Mouse (Mus musculus) intestine, embryonic 15.5 days (tissue): Measurements from ENCODE around the gene 9430015G10Rik. TPM values are rescaled to one million over a fixed set of nuclear protein-coding genes. Genes with fewer than 3 reads are reported as not detected.

ENCODE experiments used
- ATAC-seq: fragments of 200-750 bp; cut with Nextera tagmentation; 2 replicates; pipeline ENCODE4 v1.8.0; 2017; ENCODE audit warnings: moderate TSS enrichment, moderate library complexity
- H3K27ac ChIP-seq: fragments of 300-500 bp; sonication (generic); 2 replicates; pipeline ENCODE4 v1.5.1; 2015; ENCODE audit warnings: mild to moderate bottlenecking, inconsistent platforms
- H3K27me3 ChIP-seq: fragments of 300-500 bp; sonication (generic); replicated peaks from 2 replicates; pipeline ENCODE4 v1.6.1; 2015; ENCODE audit warnings: inconsistent platforms
- H3K36me3 ChIP-seq: fragments of 300-500 bp; sonication (generic); 2 replicates; pipeline ENCODE4 v1.6.1; 2015; ENCODE audit warnings: inconsistent platforms
- H3K4me1 ChIP-seq: fragments of 300-500 bp; sonication (generic); replicated peaks from 2 replicates; pipeline ENCODE4 v1.6.1; 2015; ENCODE audit warnings: inconsistent platforms
- H3K4me2 ChIP-seq: fragments of 300-500 bp; sonication (generic); replicated peaks from 2 replicates; pipeline ENCODE4 v1.6.1; 2015; ENCODE audit warnings: mild to moderate bottlenecking, inconsistent platforms
- H3K4me3 ChIP-seq: fragments of 300-500 bp; sonication (generic); replicated peaks from 2 replicates; pipeline ENCODE4 v1.5.1; 2015; ENCODE audit warnings: inconsistent platforms
- H3K9ac ChIP-seq: fragments of 300-500 bp; sonication (generic); 2 replicates; pipeline ENCODE4 v1.6.1; 2015; ENCODE audit warnings: inconsistent platforms
- H3K9me3 ChIP-seq: fragments of 300-500 bp; sonication (generic); 2 replicates; pipeline ENCODE4 v1.6.1; 2016; ENCODE audit warnings: inconsistent platforms
- WGBS: fragments of 180-500 bp; shearing (Covaris S2); methylation state at CpG from one replicate; pipeline ENCODE4 v1.1.7; 2015; 5-methylcytosine and 5-hydroxymethylcytosine counted together
- polyA plus RNA-seq: library from polyadenylated mRNA; unstranded; fragments of >200 nt; fragmentation: Nextera tagmentation; extraction: Ambion mirVana; gene quantifications from 2 replicates; pipeline ENCODE4 v1.2.1, GENCODE M21; 2015

Gene 9430015G10Rik
- polyA plus RNA-seq, 1 experiment from 2014 or later, result 22.2 TPM

DNA sequence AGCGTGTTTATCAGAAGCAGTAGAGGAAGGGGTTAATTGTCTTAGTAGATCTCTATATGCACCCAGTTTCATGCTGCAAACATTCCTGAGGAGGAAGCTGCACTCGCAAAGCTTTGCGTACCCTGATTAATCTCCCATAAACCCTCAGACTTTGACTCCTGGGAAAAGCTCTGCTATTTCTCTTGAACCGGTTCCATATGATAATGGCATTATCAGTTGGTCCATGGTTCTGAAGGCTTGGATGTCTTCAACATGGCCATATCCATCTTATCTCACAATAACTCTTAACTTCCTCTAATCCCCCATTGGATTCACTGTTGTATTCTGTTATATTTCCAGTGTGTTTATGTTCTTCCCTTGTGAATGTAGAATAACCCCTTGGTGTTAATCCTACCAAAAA lies 6.4 kb upstream of the 9430015G10Rik start:
- Histone ChIP-seq H3K9ac (no peak overlapping the region), H3K9me3 (no peaks in the 10 kb centered on the region), H3K4me3 (no peak overlapping the region), H3K4me2 (no peak overlapping the region), H3K4me1 (no peaks in the 10 kb centered on the region), H3K36me3 (no peaks in the 10 kb centered on the region), H3K27me3 (no peaks in the 10 kb centered on the region), H3K27ac (no peak overlapping the region)
- 56% methylated on average over 4 of the region's 4 CpGs for WGBS
- ATAC-seq, result peak; percentile 18; the same call in 1 of the 2 replicates

DNA sequence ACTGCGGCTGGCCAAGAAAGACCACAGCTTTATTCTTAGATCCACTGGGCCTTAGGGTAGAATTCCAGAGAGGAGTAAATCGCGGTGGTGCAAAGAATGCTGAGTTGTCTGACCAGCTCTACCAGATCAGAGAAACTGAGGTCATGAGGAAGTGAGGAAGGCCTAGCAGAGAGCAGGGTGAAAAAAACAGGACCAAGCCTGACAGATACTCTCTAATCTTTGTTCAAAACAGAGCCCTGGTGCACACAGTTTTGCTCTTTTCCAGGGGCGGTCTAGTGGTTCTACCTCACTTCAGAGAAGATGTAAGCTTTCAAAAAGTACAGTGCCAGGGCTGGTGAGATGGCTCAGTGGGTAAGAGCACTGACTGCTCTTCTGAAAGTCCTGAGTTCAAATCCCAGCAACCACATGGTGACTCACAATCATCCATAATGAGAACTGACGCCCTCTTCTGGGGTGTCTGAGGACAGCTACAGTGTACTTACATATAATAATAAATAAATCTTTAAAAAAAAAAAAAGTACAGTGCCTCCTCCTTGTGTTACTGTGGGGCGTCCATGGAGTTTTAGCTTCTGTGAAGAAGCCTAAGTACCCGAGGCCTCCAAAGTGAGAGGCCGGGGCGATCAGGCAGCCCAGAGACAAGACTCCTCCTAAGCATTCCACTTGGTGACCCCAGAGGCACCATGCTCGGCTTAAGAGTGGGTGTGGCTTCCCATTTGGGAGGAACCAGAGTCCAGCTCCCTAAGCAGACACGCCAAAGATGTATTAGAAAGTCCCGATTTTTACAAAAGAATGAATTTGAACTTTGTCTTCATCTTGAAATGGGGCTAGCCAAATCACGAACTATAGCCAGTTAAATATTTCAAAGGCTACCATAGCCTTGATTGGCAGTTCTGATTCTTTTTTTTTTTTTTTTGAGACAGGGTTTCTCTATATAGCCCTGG lies 906 bp upstream of the 9430015G10Rik start:
- Histone ChIP-seq H3K4me3 (peak overlapping the region; percentile 93), H3K27me3 (no peaks in the 10 kb centered on the region), H3K9ac (peak overlapping the region; percentile 59), H3K36me3 (no peaks in the 10 kb centered on the region), H3K4me1 (no peaks in the 10 kb centered on the region), H3K4me2 (peak overlapping the region; percentile 74), H3K9me3 (no peaks in the 10 kb centered on the region), H3K27ac (peak overlapping the region; percentile 83)
- WGBS, result 20% methylated on average over 13 of the region's 13 CpGs
- ATAC-seq, result peak; percentile 75

DNA sequence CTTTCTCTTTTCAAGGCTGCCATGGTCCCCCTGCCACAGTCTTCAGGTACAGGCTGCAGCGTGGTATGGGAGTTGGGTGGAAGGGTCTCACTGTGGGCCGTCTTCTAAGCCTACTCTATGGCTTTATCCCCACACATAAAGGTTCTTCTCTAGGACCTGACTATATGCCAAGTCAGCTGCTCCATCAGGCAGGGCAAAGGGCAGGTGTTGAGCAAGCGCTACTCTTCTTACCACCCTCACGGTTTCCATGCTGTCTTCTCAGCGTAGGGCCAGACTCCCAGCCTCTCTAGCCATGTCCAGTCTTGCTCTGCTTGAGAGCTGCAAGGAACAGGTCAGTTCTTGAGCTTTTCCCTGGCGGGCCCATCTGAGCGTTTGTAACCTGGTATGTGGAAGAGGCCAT lies 14.3 kb downstream of the 9430015G10Rik start:
- 93% methylated on average over 7 of the region's 7 CpGs for WGBS
- Histone ChIP-seq H3K4me1 (no peaks in the 10 kb centered on the region), H3K27ac (no peak overlapping the region), H3K9me3 (no peaks in the 10 kb centered on the region), H3K27me3 (no peaks in the 10 kb centered on the region), H3K4me3 (no peak overlapping the region), H3K4me2 (no peak overlapping the region), H3K36me3 (peaks cover 23% of the 10 kb centered on the region), H3K9ac (no peak overlapping the region)
- no peak for ATAC-seq

DNA sequence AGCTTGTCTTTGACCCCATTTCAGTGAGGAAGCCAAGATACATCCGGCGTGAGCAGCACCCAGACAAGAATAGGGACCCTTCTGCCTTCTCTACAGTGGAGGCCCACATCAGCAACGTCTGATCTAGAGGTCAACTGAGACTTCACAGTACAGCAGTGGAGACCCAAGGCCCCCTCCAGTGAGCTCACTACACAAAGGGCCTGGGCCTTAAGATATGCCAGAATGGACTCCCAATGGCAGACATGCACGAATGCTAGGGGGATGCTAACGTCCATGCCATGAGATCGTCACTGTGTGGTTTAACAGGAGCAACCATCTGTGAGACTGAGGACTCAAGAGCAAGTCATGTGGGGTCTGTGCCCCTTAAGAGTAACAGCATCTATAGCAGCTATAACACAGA lies 15.6 kb downstream of the 9430015G10Rik start:
- Histone ChIP-seq H3K27me3 (no peaks in the 10 kb centered on the region), H3K9ac (no peak overlapping the region), H3K36me3 (peaks cover 15% of the 10 kb centered on the region), H3K4me2 (no peak overlapping the region), H3K4me3 (no peak overlapping the region), H3K4me1 (no peaks in the 10 kb centered on the region), H3K9me3 (no peaks in the 10 kb centered on the region), H3K27ac (no peak overlapping the region)
- 95% methylated on average over 6 of the region's 6 CpGs for WGBS
- no peak for ATAC-seq

DNA sequence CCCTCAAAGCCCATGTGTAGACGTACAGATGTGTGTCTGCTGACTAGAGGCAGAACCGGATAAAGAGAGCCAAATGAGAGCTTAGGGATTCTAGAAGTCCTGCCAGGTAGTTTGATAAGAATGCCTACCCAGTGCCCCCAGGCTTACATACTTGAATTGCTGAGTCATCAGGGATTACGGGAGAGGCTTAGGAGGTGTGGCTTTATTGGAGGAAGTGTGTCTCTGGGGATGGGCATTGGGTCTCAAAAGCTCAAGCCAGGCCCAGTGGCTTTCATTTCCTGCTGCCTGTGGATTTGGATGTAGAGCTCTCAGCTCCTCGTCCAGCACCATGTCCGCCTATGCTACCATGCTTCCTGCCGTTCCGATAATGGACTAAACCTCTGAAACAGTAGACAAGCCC lies 17.1 kb downstream of the 9430015G10Rik start:
- Histone ChIP-seq H3K9me3 (no peaks in the 10 kb centered on the region), H3K27ac (no peak overlapping the region), H3K9ac (no peak overlapping the region), H3K4me3 (no peak overlapping the region), H3K36me3 (peaks cover 15% of the 10 kb centered on the region), H3K27me3 (no peaks in the 10 kb centered on the region), H3K4me1 (no peaks in the 10 kb centered on the region), H3K4me2 (no peak overlapping the region)
- WGBS, result 83% methylated on average over 7 of the region's 7 CpGs
- ATAC-seq, result no peak

DNA sequence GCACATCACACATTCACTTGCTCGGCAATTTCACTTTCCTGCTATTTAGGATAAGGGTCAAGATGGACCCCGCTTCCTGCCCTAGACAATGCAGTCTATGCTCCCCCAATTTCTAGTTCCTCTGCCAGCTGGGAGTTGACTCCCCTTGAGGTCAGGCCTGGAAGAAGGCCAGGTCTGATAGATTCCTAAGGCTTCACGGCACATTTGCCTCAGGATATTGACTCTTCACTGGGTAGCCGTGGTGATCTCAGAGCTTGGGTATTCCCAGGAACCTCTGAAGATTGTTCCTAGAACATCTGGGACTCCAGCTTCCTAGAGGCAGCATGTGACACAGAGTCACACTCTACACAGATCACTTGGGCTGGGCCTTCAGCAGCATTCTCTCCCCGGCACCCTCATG lies 19.0 kb downstream of the 9430015G10Rik start:
- Histone ChIP-seq H3K9ac (no peak overlapping the region), H3K27me3 (no peaks in the 10 kb centered on the region), H3K36me3 (peaks cover 13% of the 10 kb centered on the region), H3K4me2 (no peak overlapping the region), H3K9me3 (no peaks in the 10 kb centered on the region), H3K27ac (no peak overlapping the region), H3K4me3 (no peak overlapping the region), H3K4me1 (peaks cover 2% of the 10 kb centered on the region; the same call in 1 of the 2 replicates)
- 77% methylated on average over 5 of the region's 5 CpGs for WGBS
- no peak for ATAC-seq

DNA sequence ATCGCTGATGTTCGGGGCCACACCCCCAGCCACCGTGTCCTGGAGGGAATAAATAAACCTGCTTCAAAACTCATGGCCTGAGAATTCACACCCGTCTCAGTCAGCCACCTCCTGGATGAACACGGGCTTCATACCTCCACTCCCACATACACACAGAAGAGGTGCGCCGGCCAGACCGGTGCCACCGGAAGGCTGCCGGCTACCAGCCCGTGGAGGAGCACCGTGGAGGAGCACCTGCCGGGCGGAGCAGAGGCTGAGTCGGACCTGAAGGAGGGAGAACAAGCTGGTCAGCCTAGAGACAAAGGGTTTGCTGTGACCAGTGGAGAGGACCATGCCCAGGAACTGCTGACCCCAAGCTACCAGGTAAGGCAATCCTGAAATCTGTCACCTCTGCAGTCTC lies 20.7 kb downstream of the 9430015G10Rik start, which contains the start of gene Rnf223:
Rnf223 (plus strand) TSS at position 78 of the 400 bp plus-strand sequence.
- H3K36me3 ChIP-seq, result peaks cover 4% of the 10 kb centered on the region; the same call in 1 of the 2 replicates
- peaks cover 4% of the 10 kb centered on the region; the same call in 1 of the 2 replicates for H3K4me1 ChIP-seq
- no peak within 1 kb of the TSS for H3K4me3 ChIP-seq
- H3K4me2 ChIP-seq, result no peak within 1 kb of the TSS
- 69% methylated on average over 15 of the region's 15 CpGs for WGBS
- no peak for ATAC-seq
- no peak within 1 kb of the TSS for H3K27ac ChIP-seq
- H3K9me3 ChIP-seq, result no peaks in the 10 kb centered on the region
- H3K27me3 ChIP-seq, result no peaks in the 10 kb centered on the region
- no peak within 1 kb of the TSS for H3K9ac ChIP-seq

DNA sequence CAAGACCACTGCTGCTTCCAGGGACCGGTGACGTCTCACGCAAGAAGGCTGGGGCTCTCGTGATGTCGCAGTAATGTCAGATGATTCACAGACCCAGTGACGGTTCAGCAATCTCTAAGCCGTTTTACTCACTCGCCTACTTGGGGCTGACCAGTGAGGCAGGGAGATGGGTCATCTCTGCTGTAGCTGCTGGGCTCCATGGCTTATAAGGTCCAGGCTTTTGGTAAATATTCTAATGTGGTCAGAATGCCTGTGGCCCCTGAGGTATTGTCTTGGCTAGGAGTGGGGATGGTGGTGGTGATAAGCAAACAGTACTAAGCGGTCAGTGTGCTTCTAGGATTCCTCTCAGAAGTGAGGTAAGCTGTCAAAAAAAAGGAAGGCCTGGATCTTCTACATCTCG lies 21.2 kb downstream of the 9430015G10Rik start:
- no peaks in the 10 kb centered on the region for H3K27me3 ChIP-seq
- H3K4me2 ChIP-seq, result no peak overlapping the region
- H3K9ac ChIP-seq, result no peak overlapping the region
- H3K27ac ChIP-seq, result no peak overlapping the region
- H3K4me3 ChIP-seq, result no peak overlapping the region
- peaks cover 4% of the 10 kb centered on the region; the same call in 1 of the 2 replicates for H3K4me1 ChIP-seq
- peaks cover 4% of the 10 kb centered on the region; the same call in 1 of the 2 replicates for H3K36me3 ChIP-seq
- no peaks in the 10 kb centered on the region for H3K9me3 ChIP-seq
- 85% methylated on average over 10 of the region's 10 CpGs for WGBS
- ATAC-seq, result no peak

DNA sequence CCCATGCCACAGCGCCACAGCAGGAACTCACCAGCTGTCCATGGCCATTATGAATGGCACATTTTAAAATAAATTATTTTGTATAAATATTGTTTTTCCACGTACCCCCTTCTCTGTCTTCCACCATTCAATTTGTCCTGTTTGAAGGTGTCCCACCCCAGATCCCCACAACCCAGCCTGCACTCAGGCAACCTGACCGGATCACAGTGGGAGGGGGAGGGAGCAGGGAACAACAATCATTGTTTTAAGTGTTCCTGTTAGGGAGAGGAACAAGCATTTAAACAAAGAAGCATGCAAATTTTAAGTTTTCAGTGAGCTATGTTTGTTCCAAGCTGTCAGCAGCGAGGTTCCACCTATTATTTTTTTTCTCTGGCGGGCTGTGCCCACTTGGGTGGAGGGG lies 23.6 kb downstream of the 9430015G10Rik start:
- Histone ChIP-seq H3K36me3 (no peaks in the 10 kb centered on the region), H3K27me3 (no peaks in the 10 kb centered on the region), H3K9ac (no peak overlapping the region), H3K9me3 (no peaks in the 10 kb centered on the region), H3K4me3 (no peak overlapping the region), H3K4me1 (peaks cover 4% of the 10 kb centered on the region; the same call in 1 of the 2 replicates), H3K4me2 (no peak overlapping the region), H3K27ac (no peak overlapping the region)
- ATAC-seq, result no peak
- 65% methylated on average over 5 of the region's 5 CpGs for WGBS

DNA sequence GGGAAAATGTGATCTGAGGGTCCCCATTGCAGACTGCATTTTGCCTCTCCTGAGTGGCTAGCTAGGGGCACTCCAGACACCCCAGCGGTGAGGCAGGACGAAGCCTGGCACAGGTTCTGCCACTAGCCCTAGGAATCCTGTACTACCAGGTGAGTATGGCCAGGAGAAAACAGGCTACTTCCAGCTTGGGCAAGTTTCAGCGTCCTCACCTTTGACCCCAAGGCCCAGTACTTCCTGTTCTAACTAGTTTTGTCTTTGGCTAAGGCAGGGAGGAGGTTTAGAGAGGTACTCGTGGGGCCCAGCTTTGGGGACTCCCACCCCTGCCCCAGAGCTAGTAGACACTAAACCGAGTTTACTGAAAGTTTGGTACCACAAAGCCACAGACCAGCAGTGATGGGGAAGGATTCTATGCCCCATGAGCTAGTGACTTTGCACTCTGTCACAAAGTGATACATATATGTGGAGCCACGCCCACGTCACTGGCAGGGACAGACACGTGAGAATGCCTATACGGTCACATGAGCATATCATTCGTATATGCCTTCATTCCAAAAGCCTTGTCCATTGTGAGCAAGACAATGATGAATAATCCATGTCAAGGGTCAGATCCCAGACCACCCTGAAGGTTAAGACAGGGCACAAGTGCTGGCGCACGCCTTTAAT lies 24.3 kb downstream of the 9430015G10Rik start:
- WGBS, result 73% methylated on average over 12 of the region's 12 CpGs
- Histone ChIP-seq H3K4me1 (peaks cover 4% of the 10 kb centered on the region; the same call in 1 of the 2 replicates), H3K27ac (no peak overlapping the region), H3K9me3 (no peaks in the 10 kb centered on the region), H3K4me3 (no peak overlapping the region), H3K36me3 (no peaks in the 10 kb centered on the region), H3K4me2 (no peak overlapping the region), H3K27me3 (no peaks in the 10 kb centered on the region), H3K9ac (no peak overlapping the region)
- ATAC-seq, result peak; percentile 64

DNA sequence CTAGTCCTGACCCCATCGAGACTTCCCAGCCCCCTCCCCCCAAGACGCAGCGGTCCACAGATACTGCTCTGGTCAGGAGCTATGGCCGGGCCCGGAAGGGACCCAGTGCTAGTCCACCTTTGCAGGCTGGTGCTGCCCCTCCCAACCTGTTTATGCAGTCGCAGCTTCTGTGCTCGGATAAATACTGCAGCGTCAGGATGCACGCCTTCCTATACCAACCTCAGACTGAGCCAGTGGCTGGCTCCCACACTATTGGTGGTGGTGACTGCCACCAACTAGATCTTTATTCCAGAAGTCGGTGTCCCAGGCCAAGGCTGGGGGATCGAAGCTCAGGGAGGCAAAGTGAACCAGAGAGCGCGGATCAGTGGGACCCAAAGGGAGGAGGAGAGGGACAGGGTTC lies 25.3 kb downstream of the 9430015G10Rik start:
- Histone ChIP-seq H3K27ac (no peak overlapping the region), H3K4me3 (no peak overlapping the region), H3K4me1 (peaks cover 4% of the 10 kb centered on the region; the same call in 1 of the 2 replicates), H3K9me3 (no peaks in the 10 kb centered on the region), H3K27me3 (no peaks in the 10 kb centered on the region), H3K36me3 (no peaks in the 10 kb centered on the region), H3K4me2 (no peak overlapping the region), H3K9ac (no peak overlapping the region)
- no peak for ATAC-seq
- WGBS, result 92% methylated on average over 13 of the region's 13 CpGs

DNA sequence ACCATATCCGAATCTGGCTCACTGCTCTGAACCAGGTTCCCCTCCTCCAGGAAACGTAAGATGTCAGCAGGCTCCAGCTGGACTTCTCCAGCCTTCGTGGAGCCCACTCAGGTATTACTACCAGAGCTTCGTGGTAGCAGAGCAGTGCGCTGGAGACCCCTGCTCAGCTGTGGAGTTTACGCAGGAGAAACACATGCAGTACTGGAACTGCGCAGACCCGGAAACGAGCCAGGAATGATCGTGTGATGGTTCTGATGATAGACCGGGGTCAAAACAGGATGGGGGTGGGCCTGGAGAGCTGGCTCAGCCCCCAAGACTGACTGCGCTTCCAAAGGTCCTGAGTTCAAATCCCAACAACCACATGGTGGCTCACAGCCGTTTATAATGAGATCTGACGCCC lies 26.0 kb downstream of the 9430015G10Rik start:
- peaks cover 4% of the 10 kb centered on the region; the same call in 1 of the 2 replicates for H3K4me1 ChIP-seq
- no peak overlapping the region for H3K4me3 ChIP-seq
- no peak overlapping the region for H3K4me2 ChIP-seq
- H3K27ac ChIP-seq, result no peak overlapping the region
- no peaks in the 10 kb centered on the region for H3K9me3 ChIP-seq
- no peaks in the 10 kb centered on the region for H3K27me3 ChIP-seq
- ATAC-seq, result no peak
- no peaks in the 10 kb centered on the region for H3K36me3 ChIP-seq
- 88% methylated on average over 14 of the region's 14 CpGs for WGBS
- no peak overlapping the region for H3K9ac ChIP-seq
